Mouse (Mus musculus): Measurements from ENCODE around the gene Ddx21.

Gene Ddx21

GRCm38 (mm10) chr10:62570126-62570871 lies 31.8 kb downstream of the Ddx21 start:
- no peak for DNase-seq (ENCODE audit: low read depth, low spot score)

DNA sequence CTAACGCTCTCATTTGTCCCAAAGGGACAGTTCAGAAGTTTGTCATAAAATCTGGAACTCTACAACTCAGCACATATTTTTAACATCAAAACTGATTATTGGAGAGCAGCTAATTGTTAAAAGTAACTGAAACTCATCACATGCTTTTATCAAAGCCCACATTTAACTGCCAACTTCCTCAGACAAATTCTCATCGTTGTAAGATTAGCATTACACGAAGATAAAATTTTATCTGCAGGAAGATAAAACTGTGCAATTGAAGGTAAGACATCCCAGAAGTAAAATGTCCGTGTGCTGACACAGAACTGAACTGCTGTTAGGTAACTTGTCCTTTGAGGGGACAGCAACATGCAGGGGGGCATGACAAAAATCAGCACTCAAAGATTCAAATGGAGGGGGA lies 33.2 kb downstream of the Ddx21 start:
- DNase-seq (ENCODE audit: low read depth, low spot score): no peak

DNA sequence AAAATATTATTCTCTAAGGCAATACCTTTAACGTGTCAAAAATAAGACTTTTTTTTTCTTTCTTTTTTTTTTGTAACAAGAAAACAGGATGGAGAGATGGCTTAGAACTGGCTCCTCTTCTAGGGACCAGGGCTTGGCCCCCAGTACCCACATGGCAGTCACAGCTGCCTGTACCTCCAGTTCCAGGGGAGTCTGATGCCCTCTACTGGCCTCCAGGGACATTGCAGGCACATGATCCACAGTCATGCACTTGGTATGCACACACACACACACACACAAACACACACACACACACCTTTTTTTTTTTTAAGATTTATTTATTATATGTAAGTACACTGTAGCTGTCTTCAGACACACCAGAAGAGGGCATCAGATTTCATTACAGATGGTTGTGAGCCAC lies 44.3 kb downstream of the Ddx21 start:
- peak; percentile 26 for DNase-seq (ENCODE audit: low read depth, low spot score)

- DNase-seq (ENCODE audit: low read depth, low spot score): no peak
Observed at GRCm38 (mm10) chr10:62556558-62556901, 45.6 kb downstream of the Ddx21 start.

GRCm38 (mm10) chr10:62555705-62556557 lies 46.1 kb downstream of the Ddx21 start:
- DNase-seq (ENCODE audit: low read depth, low spot score): no peak

- DNase-seq (ENCODE audit: low read depth, low spot score): no peak
Observed at GRCm38 (mm10) chr10:62553611-62554091, 48.4 kb downstream of the Ddx21 start.

DNA sequence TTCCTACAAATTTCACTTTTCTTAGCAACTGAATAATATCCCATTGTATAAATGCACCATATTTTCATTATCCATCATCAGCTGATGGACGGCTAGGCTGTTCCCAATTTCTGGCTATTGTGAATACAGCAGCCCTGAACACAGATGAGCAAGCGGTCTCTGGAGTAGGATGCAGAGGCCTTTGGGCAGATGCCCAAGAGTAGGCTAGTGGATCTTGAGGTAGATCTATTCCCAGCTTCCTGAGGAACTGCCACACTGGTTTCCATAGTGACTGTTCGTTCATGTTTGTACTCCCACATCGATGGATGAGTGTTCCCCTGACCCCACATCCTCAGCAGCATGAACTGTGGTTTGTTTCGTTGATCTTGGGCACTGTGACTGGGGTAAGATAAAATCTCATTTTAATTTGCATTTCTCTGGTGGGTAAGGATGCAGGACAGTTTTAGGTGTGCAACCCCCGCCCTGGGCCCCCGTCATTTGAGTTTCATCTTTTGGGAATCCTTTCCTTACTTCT lies 51.2 kb downstream of the Ddx21 start:
- DNase-seq (ENCODE audit: low read depth, low spot score): no peak

DNA sequence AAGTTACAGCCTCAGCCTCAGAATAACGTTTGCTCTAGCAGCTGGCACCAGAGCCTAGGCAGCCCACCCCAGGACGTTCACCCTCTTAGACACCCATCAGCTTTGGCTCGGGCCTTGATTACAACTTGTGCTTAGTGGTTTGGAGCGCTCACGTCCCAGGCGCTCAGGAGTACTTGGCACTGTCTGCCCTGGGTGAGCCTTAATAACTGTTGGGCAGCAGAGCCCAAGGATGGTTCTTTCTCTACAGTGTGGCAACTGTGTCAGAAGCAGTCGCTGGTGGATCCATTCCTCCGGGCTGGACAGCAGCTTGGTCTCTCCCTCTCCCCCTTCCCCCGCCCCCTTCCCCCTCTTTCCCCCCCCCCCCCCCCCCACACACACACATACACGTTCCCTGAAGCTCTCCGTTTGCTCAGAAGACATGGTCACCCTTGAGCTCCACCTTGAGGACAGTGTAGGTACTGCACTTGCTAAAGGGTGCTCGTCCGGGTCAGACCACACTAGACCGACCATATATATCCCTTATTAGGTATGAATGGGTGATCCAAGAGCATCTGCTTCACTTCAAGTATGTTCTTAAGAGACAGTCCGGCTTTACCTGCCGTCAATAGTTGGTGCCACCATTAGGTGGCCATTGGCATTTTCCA lies 52.4 kb downstream of the Ddx21 start:
- peak; percentile 63 for DNase-seq (ENCODE audit: low read depth, low spot score)

DNA sequence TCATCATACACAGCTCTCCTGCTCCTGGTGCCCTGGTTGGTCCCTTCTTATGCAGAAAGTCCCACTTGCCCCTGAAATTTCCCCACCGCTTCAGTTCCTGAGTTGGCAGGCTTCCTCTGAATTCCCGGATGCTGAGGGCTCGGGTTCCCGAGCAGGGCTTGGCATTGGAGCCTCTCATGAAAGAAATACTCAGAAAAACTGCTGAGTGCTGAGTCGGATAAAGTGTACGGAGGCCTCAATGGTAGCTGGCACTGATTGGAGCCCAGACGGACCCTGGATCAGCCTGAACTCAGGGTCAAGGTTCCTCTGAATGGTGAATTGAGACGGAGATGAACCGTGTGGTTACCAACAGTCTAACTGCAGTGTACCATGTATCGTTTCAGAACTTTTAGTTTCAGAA lies 55.6 kb downstream of the Ddx21 start:
- no peak for DNase-seq (ENCODE audit: low read depth, low spot score)

DNA sequence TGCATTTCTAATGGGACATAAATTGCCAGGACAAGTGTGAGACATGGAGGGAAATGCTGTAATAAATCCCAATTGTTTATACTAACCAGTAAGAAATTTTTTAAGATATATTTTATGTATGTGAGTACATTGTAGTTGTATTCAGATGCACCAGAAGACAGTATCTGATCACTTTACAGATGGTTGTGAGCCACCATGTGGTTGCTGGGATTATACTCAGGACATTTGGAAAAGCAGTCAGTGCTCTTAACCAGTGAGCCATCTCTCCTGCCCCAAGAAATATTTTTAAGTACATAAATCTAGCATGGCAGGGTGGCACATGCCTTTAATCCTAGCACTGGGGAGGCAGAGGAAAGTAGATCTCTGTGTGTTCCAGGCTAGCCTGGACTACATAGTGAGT lies 56.3 kb downstream of the Ddx21 start:
- no peak for DNase-seq (ENCODE audit: low read depth, low spot score)

GRCm38 (mm10) chr10:62544316-62544715 lies 57.8 kb downstream of the Ddx21 start:
- no peak for DNase-seq (ENCODE audit: low read depth, low spot score)

DNA sequence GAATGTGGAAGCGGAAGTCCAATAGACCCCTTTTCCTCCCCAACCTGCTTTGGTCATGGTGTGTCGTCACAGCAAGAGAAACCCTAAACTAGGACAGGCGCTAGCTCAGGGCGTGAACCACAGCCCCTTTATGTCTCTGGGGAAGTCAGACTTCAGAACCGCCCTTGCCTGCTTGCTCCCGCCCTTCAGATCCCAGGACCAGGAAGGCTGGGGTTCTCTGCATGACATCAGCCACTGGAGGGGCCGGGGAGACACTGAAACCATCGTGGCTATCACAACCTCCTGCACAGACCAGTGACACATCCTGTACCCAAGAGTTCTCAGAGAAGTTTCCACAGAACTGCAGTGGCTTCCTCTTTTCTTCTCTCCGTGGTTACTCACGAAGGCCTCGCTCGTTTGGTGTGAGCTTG lies 58.7 kb downstream of the Ddx21 start:
- no peak for DNase-seq (ENCODE audit: low read depth, low spot score)

GRCm38 (mm10) chr10:62542928-62543327 lies 59.2 kb downstream of the Ddx21 start:
- DNase-seq (ENCODE audit: low read depth, low spot score): no peak

- DNase-seq (ENCODE audit: low read depth, low spot score): no peak
Observed at GRCm38 (mm10) chr10:62542507-62542906, 59.6 kb downstream of the Ddx21 start.

DNA sequence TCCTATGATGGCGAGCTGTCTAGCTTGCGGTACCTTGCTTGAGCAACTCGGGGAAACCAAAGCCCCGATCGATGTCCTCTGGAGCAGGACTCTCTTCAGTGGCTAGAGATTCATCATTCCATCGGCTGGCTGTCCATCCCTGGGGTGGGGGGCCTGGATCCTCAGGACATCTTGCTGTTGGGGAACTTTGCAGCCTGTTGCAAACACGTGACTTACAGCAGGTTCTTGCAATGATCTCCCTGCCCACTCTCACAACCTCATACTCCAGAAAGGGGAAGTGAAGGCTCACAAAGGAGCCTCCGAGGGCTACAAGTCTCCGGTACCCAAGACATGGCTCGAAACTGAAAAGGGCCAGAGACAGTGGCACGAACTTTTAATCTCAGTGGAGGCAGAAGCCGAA lies 60.6 kb downstream of the Ddx21 start:
- no peak for DNase-seq (ENCODE audit: low read depth, low spot score)

DNA sequence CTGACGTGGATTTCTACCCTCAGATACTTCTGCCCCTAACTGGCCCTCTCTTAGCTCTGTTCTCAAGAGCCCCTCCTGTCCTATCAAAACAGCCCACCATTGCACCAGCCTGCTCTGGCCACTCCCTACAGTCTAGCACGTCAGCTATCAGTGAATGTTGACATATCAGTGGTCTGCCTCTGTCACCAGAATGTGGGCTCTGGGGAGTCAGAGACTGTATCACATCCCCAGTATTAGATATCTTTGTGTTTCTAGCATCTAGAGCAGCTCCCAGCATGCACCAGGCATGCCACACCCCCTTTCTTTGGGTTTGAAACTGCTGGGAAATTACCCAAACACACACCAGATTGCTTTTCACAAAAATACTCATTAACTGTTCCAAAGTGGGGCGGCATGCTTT lies 61.3 kb downstream of the Ddx21 start:
- DNase-seq (ENCODE audit: low read depth, low spot score): no peak

GRCm38 (mm10) chr10:62534509-62534908 lies 67.6 kb downstream of the Ddx21 start:
- DNase-seq (ENCODE audit: low read depth, low spot score): no peak

- no peak for DNase-seq (ENCODE audit: low read depth, low spot score)
Observed at GRCm38 (mm10) chr10:62532832-62533231, 69.2 kb downstream of the Ddx21 start.

All from c-Kit-negative CD71-positive TER-119-positive erythroid progenitor cells, embryonic 14.5 days (primary cell).